Mouse (Mus musculus): ENCODE data around the gene Dnajc11.

Dnajc11 gene

GRCm38 (mm10) chr4:151988342-151989109 is 55.0 kb downstream of the Dnajc11 start, which contains the start of gene Thap3:
Gene Thap3 (minus strand): TSS chr4:151988997.
- peak; percentile 82 for DNase-seq

- no peak for DNase-seq
Observed at GRCm38 (mm10) chr4:151989110-151989488, 55.6 kb downstream of the Dnajc11 start.

- DNase-seq: no peak
Observed at GRCm38 (mm10) chr4:151992091-151992490, 58.6 kb downstream of the Dnajc11 start.

GRCm38 (mm10) chr4:151993035-151993434 is 59.5 kb downstream of the Dnajc11 start:
- no peak for DNase-seq

GRCm38 (mm10) chr4:151994228-151995171 is 61.0 kb downstream of the Dnajc11 start:
- no peak for DNase-seq

GRCm38 (mm10) chr4:151995371-151996172 is 62.1 kb downstream of the Dnajc11 start:
- DNase-seq: peak; percentile 42

- peak; percentile 97 for DNase-seq
Observed at GRCm38 (mm10) chr4:151996173-151996950, 62.9 kb downstream of the Dnajc11 start, which contains the start of gene Phf13. Gene Phf13 (minus strand): TSS chr4:151996258.

GRCm38 (mm10) chr4:151996951-151997222 is 63.4 kb downstream of the Dnajc11 start:
- DNase-seq: no peak

- DNase-seq: no peak
Observed at GRCm38 (mm10) chr4:151997701-151998100, 64.2 kb downstream of the Dnajc11 start.

GRCm38 (mm10) chr4:151999481-151999880 is 66.0 kb downstream of the Dnajc11 start:
- DNase-seq: no peak

- no peak for DNase-seq
Observed at GRCm38 (mm10) chr4:152000906-152001305, 67.4 kb downstream of the Dnajc11 start.

GRCm38 (mm10) chr4:152001335-152001734 is 67.8 kb downstream of the Dnajc11 start:
- no peak for DNase-seq

GRCm38 (mm10) chr4:152002063-152002462 is 68.6 kb downstream of the Dnajc11 start:
- DNase-seq: no peak

GRCm38 (mm10) chr4:152006137-152006536 is 72.6 kb downstream of the Dnajc11 start:
- no peak for DNase-seq

GRCm38 (mm10) chr4:152006812-152007211 is 73.3 kb downstream of the Dnajc11 start:
- no peak for DNase-seq

- no peak for DNase-seq
Observed at GRCm38 (mm10) chr4:152007481-152008147, 74.1 kb downstream of the Dnajc11 start.

GRCm38 (mm10) chr4:152008148-152008500 is 74.6 kb downstream of the Dnajc11 start:
- no peak for DNase-seq

- peak; percentile 79 for DNase-seq
Observed at GRCm38 (mm10) chr4:152008622-152009075, 75.2 kb downstream of the Dnajc11 start, which contains the start of gene Klhl21. Gene Klhl21 (plus strand): TSS chr4:152008803.

- peak; percentile 67 for DNase-seq
Observed at GRCm38 (mm10) chr4:152009076-152010051, 75.9 kb downstream of the Dnajc11 start.

- no peak for DNase-seq
Observed at GRCm38 (mm10) chr4:152010091-152010706, 76.7 kb downstream of the Dnajc11 start.
